Mouse (Mus musculus): ENCODE measurements around the gene Carmil2. TPM values are rescaled to one million over a fixed set of nuclear protein-coding genes. Genes with fewer than 3 reads are reported as not detected.
A peak's percentile ranks its signal among the peaks of the same experiment; 100 is the strongest.

Gene Carmil2
- total RNA-seq (2012; rRNA removed) = 7.9 and 9.5 TPM in 2 replicates
- 10 to 100 TPM in 1 of 2 experiments, not detected in 1; 62.7 TPM for polyA plus RNA-seq (2012; ENCODE audit: insufficient read depth in 1 of 2, insufficient read length in 2 of 2, low read depth in 1 of 2, low replicate concordance in 2 of 2, missing spikeins in 1 of 2)

DNA sequence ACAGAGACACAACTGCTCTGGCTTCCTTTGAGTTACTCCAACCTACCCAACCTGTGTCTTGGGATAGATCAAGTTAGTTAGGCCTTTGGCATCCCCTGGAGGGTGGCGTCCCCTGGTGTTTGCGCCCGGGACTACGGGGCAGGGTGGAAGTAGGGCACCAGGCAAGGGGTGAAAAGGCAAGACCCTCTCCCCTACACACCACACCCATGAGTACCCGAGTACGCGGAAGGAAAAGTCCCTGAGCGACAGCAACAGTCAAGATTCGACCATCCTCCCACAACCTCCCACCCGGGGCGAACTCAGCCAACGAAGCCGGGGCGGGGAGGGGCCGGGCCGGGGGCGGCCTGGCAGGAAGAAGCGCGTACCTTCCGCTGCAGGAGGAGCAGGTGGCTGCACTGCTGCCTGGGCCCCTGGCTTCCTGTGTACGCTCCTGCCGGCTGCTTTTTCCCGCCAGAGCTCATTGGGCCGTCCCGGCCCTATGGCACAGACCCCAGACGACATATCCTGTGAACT, at the start of gene Carmil2:
Gene Carmil2 (plus strand): TSS at position 479 of the 513 bp plus-strand sequence.
- H3K79me2 ChIP-seq (ENCODE audit: control insufficient read depth, insufficient read depth, low read length, poor library complexity) = no peaks in the 10 kb centered on the region
- no peaks in the 10 kb centered on the region for H3K27me3 ChIP-seq (ENCODE audit: control insufficient read depth in 1 of 2, insufficient read depth in 2 of 2, low read length in 2 of 2)
- DNase-seq (ENCODE audit: low read depth, low spot score) = no peak
- H3K9me3 ChIP-seq (replicated peaks; ENCODE audit: insufficient read depth, low read length) = no peaks in the 10 kb centered on the region
- no peak within 1 kb of the TSS for H3K27ac ChIP-seq (ENCODE audit: control insufficient read depth, low read depth, low read length)
- H3K9ac ChIP-seq (ENCODE audit: control insufficient read depth, low read depth, low read length, poor library complexity, severe bottlenecking) = no peak within 1 kb of the TSS
- peaks cover 0 to 4% of the 10 kb centered on the region in 2 experiments; a peak in 2 of 4 replicates for H3K36me3 ChIP-seq (ENCODE audit: control insufficient read depth in 1 of 2, insufficient read depth in 2 of 2, low read length in 2 of 2)
- no peak within 1 kb of the TSS for H3K4me3 ChIP-seq (ENCODE audit: control insufficient read depth in 1 of 2, insufficient read depth in 1 of 2, low read depth in 2 of 2, low read length in 2 of 2)
- no peaks in the 10 kb centered on the region for H3K4me1 ChIP-seq (ENCODE audit: control insufficient read depth in 1 of 2, insufficient read depth in 2 of 2, low read length in 2 of 2)
- TF ChIP-seq RAD21 (IDR thresholded peaks at IDR 0.05; ENCODE audit: low read depth, low read length) = peak; percentile 42
- no peak for TF ChIP-seq EP300 (IDR thresholded peaks at IDR 0.05; ENCODE audit: low read depth in 1 of 2, low read length in 2 of 2)
- no peak for TF ChIP-seq MYC (IDR thresholded peaks at IDR 0.05; ENCODE audit: low read depth, low read length)
- peak; percentile 47; the same call in 1 of the 2 replicates for TF ChIP-seq POLR2AphosphoS2 (IDR thresholded peaks at IDR 0.05; ENCODE audit: low read length)
- peak; percentile 57 for TF ChIP-seq SMC3 (IDR thresholded peaks at IDR 0.05; ENCODE audit: low read depth, low read length)
- TF ChIP-seq ZC3H11A (IDR thresholded peaks at IDR 0.05; ENCODE audit: low read depth, low read length) = peak; percentile 14; the same call in 1 of the 2 replicates
- TF ChIP-seq MAFK (IDR thresholded peaks at IDR 0.05; ENCODE audit: borderline replicate concordance, low read depth, low read length) = no peak
- TF ChIP-seq ZMIZ1 (IDR thresholded peaks at IDR 0.05; ENCODE audit: low read depth, low read length) = no peak
- TF ChIP-seq CTCF (IDR thresholded peaks at IDR 0.05 in 2 of 3, conservative IDR thresholded peaks at IDR 0.05 in 1 of 3; ENCODE audit: control insufficient read depth in 1 of 3, insufficient read depth in 1 of 3, low read depth in 2 of 3, low read length in 3 of 3, poor library complexity in 1 of 3, severe bottlenecking in 1 of 3) = peak; percentile 51 to 67 (median 61)

GRCm38 (mm10) chr8:105636963-105637510, 49.0 kb upstream of the Carmil2 start, which contains the start of gene Agrp:
Agrp (minus strand) TSS chr8:105637393.
- TF ChIP-seq HCFC1 (IDR thresholded peaks at IDR 0.05; ENCODE audit: low read depth, low read length) (peak; percentile 10; the same call in 1 of the 2 replicates), UBTF (IDR thresholded peaks at IDR 0.05; ENCODE audit: borderline replicate concordance, insufficient read depth, low read depth, low read length) (peak; percentile 24; the same call in 1 of the 2 replicates), POLR2AphosphoS2 (IDR thresholded peaks at IDR 0.05; ENCODE audit: low read length) (no peak), CHD2 (IDR thresholded peaks at IDR 0.05; ENCODE audit: low read length) (no peak), RCOR1 (IDR thresholded peaks at IDR 0.05; ENCODE audit: low read depth, low read length) (no peak), CTCF (IDR thresholded peaks at IDR 0.05 in 2 of 3, conservative IDR thresholded peaks at IDR 0.05 in 1 of 3; ENCODE audit: control insufficient read depth in 1 of 3, insufficient read depth in 1 of 3, low read depth in 2 of 3, low read length in 3 of 3, poor library complexity in 1 of 3, severe bottlenecking in 1 of 3) (peak in 1 of 3 experiments; percentile 20; a peak in 1 of 6 replicates), NRF1 (IDR thresholded peaks at IDR 0.05; ENCODE audit: insufficient read depth, low read depth, low read length, poor library complexity, severe bottlenecking) (no peak), MAZ (IDR thresholded peaks at IDR 0.05; ENCODE audit: low read depth, low read length) (peak; percentile 25; the same call in 1 of the 2 replicates), MAFK (IDR thresholded peaks at IDR 0.05; ENCODE audit: borderline replicate concordance, low read depth, low read length) (no peak), ZNF384 (IDR thresholded peaks at IDR 0.05; ENCODE audit: low read depth, low read length) (no peak), NELFE (IDR thresholded peaks at IDR 0.05; ENCODE audit: low read depth, low read length) (no peak), GATA1 (IDR thresholded peaks at IDR 0.05; ENCODE audit: low read depth, low read length) (no peak), TCF12 (IDR thresholded peaks at IDR 0.05; ENCODE audit: low read depth, low read length) (0 out of 2 replicates have a peak, but pooled peaks have one; percentile 21), SIN3A (IDR thresholded peaks at IDR 0.05; ENCODE audit: low read length) (peak; percentile 24; the same call in 1 of the 2 replicates), MXI1 (IDR thresholded peaks at IDR 0.05; ENCODE audit: low read depth, low read length) (0 out of 2 replicates have a peak, but pooled peaks have one; percentile 11), POLR2A (IDR thresholded peaks at IDR 0.05; ENCODE audit: control insufficient read depth in 1 of 2, insufficient read depth in 1 of 2, low read depth in 1 of 2, low read length in 2 of 2, poor library complexity in 1 of 2) (peak in 1 of 2 experiments; percentile 28; a peak in 2 of 4 replicates)
- H3K4me1 ChIP-seq (ENCODE audit: control insufficient read depth in 1 of 2, insufficient read depth in 2 of 2, low read length in 2 of 2) = peaks cover 2 to 14% of the 10 kb centered on the region in 2 experiments; a peak in 2 of 4 replicates

More at GRCm38 (mm10) chr8:105636963-105637510, 49.0 kb upstream of the Carmil2 start, which contains the start of gene Agrp:
- peak within 1 kb of the TSS; percentile 97 to 99 for H3K4me3 ChIP-seq (ENCODE audit: control insufficient read depth in 1 of 2, insufficient read depth in 1 of 2, low read depth in 2 of 2, low read length in 2 of 2)
- no peak for DNase-seq (ENCODE audit: low read depth, low spot score)
- no peaks in the 10 kb centered on the region for H3K9me3 ChIP-seq (replicated peaks; ENCODE audit: insufficient read depth, low read length)
- H3K27ac ChIP-seq (ENCODE audit: control insufficient read depth, low read depth, low read length) = peak within 1 kb of the TSS; percentile 98
- no peaks in the 10 kb centered on the region for H3K27me3 ChIP-seq (ENCODE audit: control insufficient read depth in 1 of 2, insufficient read depth in 2 of 2, low read length in 2 of 2)
- H3K9ac ChIP-seq (ENCODE audit: control insufficient read depth, low read depth, low read length, poor library complexity, severe bottlenecking) = peak within 1 kb of the TSS; percentile 99
- H3K36me3 ChIP-seq (ENCODE audit: control insufficient read depth in 1 of 2, insufficient read depth in 2 of 2, low read length in 2 of 2) = peaks cover 0 to 44% of the 10 kb centered on the region in 2 experiments; a peak in 3 of 4 replicates
- peaks cover 54% of the 10 kb centered on the region for H3K79me2 ChIP-seq (ENCODE audit: control insufficient read depth, insufficient read depth, low read length, poor library complexity)

Measured in MEL (cell line).